ENCODE assay signal across 15 mouse cellular contexts in genomic region chr15:36362911-36363565, GRCm38 (mm10).
DNase-seq lines count a peak whose midpoint lies in the region; ATAC-seq and TF ChIP-seq lines count a peak whose summit lies in the region.
"Had no signal": no experiment of that assay in that cellular context is flagged by ENCODE, and none has a peak within 500 bp of the region (broad histone marks: within the 10 kb centered on the region; RNA-seq: fewer than 3 reads in every experiment).

No protein-coding gene starts in this region.

- H3K9me3 ChIP-seq in intestine, postnatal 0 days (ENCODE audit: control insufficient read depth): no peaks in the 10 kb centered on the region
- no peaks in the 10 kb centered on the region for H3K9me3 ChIP-seq in intestine, embryonic 16.5 days (ENCODE audit: control insufficient read depth, low read length)
- no peaks in the 10 kb centered on the region for H3K9me3 ChIP-seq in G1E (replicated peaks)
- no peaks in the 10 kb centered on the region for H3K9me3 ChIP-seq in liver, embryonic 14.5 days (ENCODE audit: control insufficient read depth, low read length)
- H3K9me3 ChIP-seq: embryonic facial prominence, embryonic 15.5 days; forebrain, embryonic 15.5 days; heart, embryonic 15.5 days; limb, embryonic 15.5 days had no signal

- H3K27ac ChIP-seq in intestine, postnatal 0 days (ENCODE audit: low read depth, low read length): no peak overlapping the region
- H3K27ac ChIP-seq in intestine, embryonic 16.5 days (ENCODE audit: low read length): no peak overlapping the region
- H3K27ac ChIP-seq in liver, embryonic 14.5 days: peak overlapping the region; percentile 39; the same call in 1 of the 2 replicates
- H3K27ac ChIP-seq: forebrain, embryonic 15.5 days; heart, embryonic 15.5 days; limb, embryonic 15.5 days had no signal

- H3K9ac ChIP-seq in intestine, postnatal 0 days (ENCODE audit: low read depth, low read length): no peak overlapping the region
- H3K9ac ChIP-seq in intestine, embryonic 16.5 days (ENCODE audit: low read depth, low read length): no peak overlapping the region
- no peak overlapping the region for H3K9ac ChIP-seq in liver, embryonic 14.5 days (replicated peaks)
- H3K9ac ChIP-seq: embryonic facial prominence, embryonic 15.5 days; forebrain, embryonic 15.5 days; heart, embryonic 15.5 days; limb, embryonic 15.5 days had no signal

- no peaks in the 10 kb centered on the region for H3K4me1 ChIP-seq in intestine, postnatal 0 days (replicated peaks; ENCODE audit: control insufficient read depth, insufficient read depth, low read length)
- 0 out of 2 replicates have a peak, but pooled peaks cover 5% of the 10 kb centered on the region for H3K4me1 ChIP-seq in intestine, embryonic 16.5 days (ENCODE audit: control insufficient read depth, insufficient read depth, low read length)
- peaks cover 4% of the 10 kb centered on the region; the same call in 1 of the 2 replicates for H3K4me1 ChIP-seq in G1E (ENCODE audit: insufficient read depth, low read depth, low read length)
- H3K4me1 ChIP-seq in liver, embryonic 14.5 days (replicated peaks; ENCODE audit: control insufficient read depth in 2 of 2, insufficient read depth in 2 of 2, low read length in 1 of 2): peaks cover 36 to 46% of the 10 kb centered on the region in 2 experiments
- H3K4me1 ChIP-seq: forebrain, embryonic 15.5 days had no signal

- H3K4me3 ChIP-seq in intestine, postnatal 0 days (ENCODE audit: low read depth, low read length): no peak overlapping the region
- no peak overlapping the region for H3K4me3 ChIP-seq in intestine, embryonic 16.5 days (ENCODE audit: low read length)
- H3K4me3 ChIP-seq in G1E (ENCODE audit: low read depth, low read length): no peak overlapping the region
- no peak overlapping the region for H3K4me3 ChIP-seq in liver, embryonic 14.5 days (ENCODE audit: insufficient read depth in 1 of 2, low read depth in 2 of 2, low read length in 2 of 2)
- H3K4me3 ChIP-seq: embryonic facial prominence, embryonic 15.5 days; forebrain, embryonic 15.5 days; heart, embryonic 15.5 days; limb, embryonic 15.5 days had no signal

- ATAC-seq in intestine, postnatal 0 days: no peak
- ATAC-seq in intestine, embryonic 16.5 days: no peak
- no peak for ATAC-seq in G1E (ENCODE audit: extremely low read depth, insufficient number of reproducible peaks, low FRiP score, poor library complexity, severe bottlenecking)
- ATAC-seq in liver, embryonic 14.5 days (ENCODE audit: insufficient read depth): no peak
- ATAC-seq: forebrain, embryonic 15.5 days; hindbrain, embryonic 16.5 days had no signal

- no peak for TF ChIP-seq EP300 in liver, embryonic 14.5 days (IDR thresholded peaks at IDR 0.05; ENCODE audit: low read depth)

- no peaks in the 10 kb centered on the region for H3K27me3 ChIP-seq in intestine, postnatal 0 days (replicated peaks; ENCODE audit: control insufficient read depth, insufficient read depth, low read length)
- no peaks in the 10 kb centered on the region for H3K27me3 ChIP-seq in intestine, embryonic 16.5 days (replicated peaks; ENCODE audit: control insufficient read depth, insufficient read depth, low read length)
- H3K27me3 ChIP-seq in G1E (ENCODE audit: insufficient read depth, low read length): peaks cover 3% of the 10 kb centered on the region; the same call in 1 of the 2 replicates
- no peaks in the 10 kb centered on the region for H3K27me3 ChIP-seq in liver, embryonic 14.5 days (ENCODE audit: control insufficient read depth, insufficient read depth, low read length)
- H3K27me3 ChIP-seq: embryonic facial prominence, embryonic 15.5 days; forebrain, embryonic 15.5 days; heart, embryonic 15.5 days; limb, embryonic 15.5 days had no signal

- WGBS in intestine, postnatal 0 days: 67% methylated on average over 4 of the region's 4 CpGs
- WGBS in intestine, embryonic 16.5 days: 74% methylated on average over 4 of the region's 4 CpGs
- 57% methylated on average over 4 of the region's 4 CpGs for WGBS in liver, embryonic 14.5 days (ENCODE audit: insufficient replicate concordance)

- no peaks in the 10 kb centered on the region for H3K36me3 ChIP-seq in intestine, postnatal 0 days (ENCODE audit: control insufficient read depth, insufficient read depth)
- no peaks in the 10 kb centered on the region for H3K36me3 ChIP-seq in intestine, embryonic 16.5 days (ENCODE audit: control insufficient read depth, insufficient read depth, low read length)
- H3K36me3 ChIP-seq in G1E (replicated peaks): no peaks in the 10 kb centered on the region
- H3K36me3 ChIP-seq in liver, embryonic 14.5 days (replicated peaks; ENCODE audit: control insufficient read depth, insufficient read depth, low read depth): no peaks in the 10 kb centered on the region
- H3K36me3 ChIP-seq: embryonic facial prominence, embryonic 15.5 days; forebrain, embryonic 15.5 days; heart, embryonic 15.5 days; limb, embryonic 15.5 days had no signal

- H3K4me2 ChIP-seq in intestine, postnatal 0 days (replicated peaks; ENCODE audit: low read depth): no peak overlapping the region
- H3K4me2 ChIP-seq in intestine, embryonic 16.5 days (ENCODE audit: low read depth, low read length): no peak overlapping the region
- no peak overlapping the region for H3K4me2 ChIP-seq in liver, embryonic 14.5 days (ENCODE audit: low read depth)
- H3K4me2 ChIP-seq: embryonic facial prominence, embryonic 15.5 days; forebrain, embryonic 15.5 days; heart, embryonic 15.5 days; limb, embryonic 15.5 days had no signal

- peak; percentile 54 for TF ChIP-seq CTCF in intestine, postnatal 0 days (IDR thresholded peaks at IDR 0.05; ENCODE audit: low read depth)
- TF ChIP-seq CTCF in G1E (IDR thresholded peaks at IDR 0.05; ENCODE audit: low read depth, low read length): 0 out of 2 replicates have a peak, but pooled peaks have one; percentile 9
- TF ChIP-seq CTCF in liver, embryonic 14.5 days (IDR thresholded peaks at IDR 0.05; ENCODE audit: low read depth): peak; percentile 74

- peak; percentile 45 for DNase-seq in CD4-positive helper T cell, adult 2 months (ENCODE audit: low read depth, low spot score)
- no peak for DNase-seq in G1E (ENCODE audit: low spot score)
- no peak for DNase-seq in liver, embryonic 14.5 days (ENCODE audit: low read depth in 3 of 3, low spot score in 3 of 3)
- no peak for DNase-seq in testis, postnatal 14 days (ENCODE audit: low spot score)
- DNase-seq in thymus, postnatal 0 days (ENCODE audit: low spot score): no peak
- DNase-seq: gastrocnemius, postnatal 10 days; kidney, postnatal 25 days; thymus, postnatal 14 days had no signal

Comparison
In these comparisons a context has a peak if more than half of its experiments do, and no peak if none do; other contexts are left out.
1. CTCF ChIP-seq: peak in every context shown above with its lines; median percentile 74 in liver, embryonic 14.5 days; 54 in intestine, postnatal 0 days; 9 in G1E.